26 mouse cellular contexts compared by ENCODE assay signal in genomic region chr14:106412917-106413558, GRCm38 (mm10).
"Had no signal": no experiment of that assay in that cellular context is flagged by ENCODE, and none has a peak within 500 bp of the region (broad histone marks: within the 10 kb centered on the region; RNA-seq: fewer than 3 reads in every experiment).

No protein-coding gene starts in this region.

- H3K4me1 ChIP-seq: heart, embryonic 13.5 days; heart, embryonic 15.5 days; hindbrain, embryonic 13.5 days; hindbrain, embryonic 15.5 days; kidney, embryonic 15.5 days; liver, embryonic 13.5 days had no signal

- H3K4me3 ChIP-seq: heart, adult 2 months; heart, embryonic 13.5 days; heart, embryonic 15.5 days; hindbrain, embryonic 13.5 days; hindbrain, embryonic 15.5 days; kidney, embryonic 15.5 days; liver, embryonic 13.5 days had no signal

- H3K27me3 ChIP-seq: heart, embryonic 13.5 days; heart, embryonic 15.5 days; hindbrain, embryonic 13.5 days; hindbrain, embryonic 15.5 days; kidney, embryonic 15.5 days; liver, embryonic 13.5 days had no signal

- H3K9me3 ChIP-seq: heart, embryonic 13.5 days; heart, embryonic 15.5 days; hindbrain, embryonic 13.5 days; hindbrain, embryonic 15.5 days; kidney, embryonic 15.5 days; liver, embryonic 13.5 days had no signal

- ATAC-seq: hindbrain, postnatal 0 days; intestine, embryonic 16.5 days had no signal

- H3K9ac ChIP-seq: heart, embryonic 13.5 days; heart, embryonic 15.5 days; hindbrain, embryonic 13.5 days; hindbrain, embryonic 15.5 days; kidney, embryonic 15.5 days; liver, embryonic 13.5 days had no signal

- H3K4me2 ChIP-seq: heart, embryonic 11.5 days; heart, embryonic 13.5 days; heart, embryonic 15.5 days; hindbrain, embryonic 13.5 days; hindbrain, embryonic 15.5 days; kidney, embryonic 15.5 days; liver, embryonic 11.5 days; liver, embryonic 13.5 days had no signal

- H3K36me3 ChIP-seq: heart, embryonic 13.5 days; heart, embryonic 15.5 days; hindbrain, embryonic 13.5 days; hindbrain, embryonic 15.5 days; kidney, embryonic 15.5 days; liver, embryonic 13.5 days had no signal

- H3K27ac ChIP-seq: heart, adult 2 months; heart, embryonic 13.5 days; heart, embryonic 15.5 days; hindbrain, embryonic 13.5 days; hindbrain, embryonic 15.5 days; hindbrain, postnatal 0 days; kidney, embryonic 15.5 days; kidney, postnatal 0 days; liver, embryonic 13.5 days had no signal

- DNase-seq: gastrocnemius, postnatal 14 days; gastrocnemius, postnatal 36 days; heart, adult 11 months; heart, adult 2 months; heart, postnatal 14 days; heart, postnatal 36 days; kidney, adult 11 months; kidney, adult 2 months; kidney, adult 9 months; kidney, postnatal 14 days; kidney, postnatal 36 days; layer of hippocampus, adult 9-11 months; layer of hippocampus, postnatal 36 days; left cerebral cortex, postnatal 4 days; liver; liver, embryonic 13.5 days had no signal
